Comparison of ENCODE assay signal across 7 mouse cellular contexts in genomic region chr13:56609103-56609856, GRCm38 (mm10). TPM values are rescaled to one million over a fixed set of nuclear protein-coding genes. Genes with fewer than 3 reads are reported as not detected.
DNase-seq lines count a peak whose midpoint lies in the region; ATAC-seq and TF ChIP-seq lines count a peak whose summit lies in the region.

Tgfbi (plus strand) TSS chr13:56609523.

- no peak within 1 kb of the TSS for H3K27ac ChIP-seq in ES-E14 (ENCODE audit: insufficient read depth, low read depth, low read length, poor library complexity, severe bottlenecking)
- peak within 1 kb of the TSS; percentile 86 for H3K27ac ChIP-seq in forebrain, embryonic 10.5 days
- no peak within 1 kb of the TSS for H3K27ac ChIP-seq in heart, postnatal 0 days (ENCODE audit: low read depth)
- H3K27ac ChIP-seq in spleen, adult 2 months (ENCODE audit: insufficient read depth, low read length) = peak within 1 kb of the TSS; percentile 15; the same call in 1 of the 2 replicates

- H3K4me2 ChIP-seq in heart, postnatal 0 days (ENCODE audit: low read depth, low read length) = peak within 1 kb of the TSS; percentile 87

- H3K27me3 ChIP-seq in forebrain, embryonic 10.5 days (ENCODE audit: poor library complexity, severe bottlenecking) = peaks cover 60% of the 10 kb centered on the region
- H3K27me3 ChIP-seq in heart, postnatal 0 days (ENCODE audit: control insufficient read depth, insufficient read depth, low read length) = peaks cover 36% of the 10 kb centered on the region
- 0 out of 2 replicates have a peak, but pooled peaks cover 3% of the 10 kb centered on the region for H3K27me3 ChIP-seq in spleen, adult 2 months (ENCODE audit: control insufficient read depth, insufficient read depth, low read length)

- TF ChIP-seq CTCF in heart, postnatal 0 days (IDR thresholded peaks at IDR 0.05; ENCODE audit: low read depth) = no peak
- no peak for TF ChIP-seq CTCF in spleen, adult 2 months (IDR thresholded peaks at IDR 0.05; ENCODE audit: extremely low read depth, insufficient read depth, insufficient read length, insufficient replicate concordance)

- H3K36me3 ChIP-seq in ES-E14 (ENCODE audit: control insufficient read depth, insufficient read depth, low read length, poor library complexity, severe bottlenecking) = no peaks in the 10 kb centered on the region
- no peaks in the 10 kb centered on the region for H3K36me3 ChIP-seq in forebrain, embryonic 10.5 days (replicated peaks)
- no peaks in the 10 kb centered on the region for H3K36me3 ChIP-seq in heart, postnatal 0 days (replicated peaks; ENCODE audit: control insufficient read depth, insufficient read depth, low read length)
- H3K36me3 ChIP-seq in spleen, adult 2 months (ENCODE audit: control insufficient read depth, insufficient read depth, low read length) = no peaks in the 10 kb centered on the region

- H3K9ac ChIP-seq in ES-E14 (ENCODE audit: insufficient read depth, low read depth, low read length, poor library complexity, severe bottlenecking) = peak within 1 kb of the TSS; percentile 32; the same call in 1 of the 2 replicates
- H3K9ac ChIP-seq in heart, postnatal 0 days (replicated peaks; ENCODE audit: low read depth, low read length) = peak within 1 kb of the TSS; percentile 51

- peaks cover 13% of the 10 kb centered on the region in 2 experiments for H3K4me1 ChIP-seq in ES-E14 (ENCODE audit: control insufficient read depth in 2 of 2, insufficient read depth in 2 of 2, low read length in 2 of 2, poor library complexity in 1 of 2)
- H3K4me1 ChIP-seq in forebrain, embryonic 10.5 days = peaks cover 73% of the 10 kb centered on the region
- H3K4me1 ChIP-seq in heart, postnatal 0 days (ENCODE audit: control insufficient read depth, insufficient read depth) = peaks cover 26% of the 10 kb centered on the region
- peaks cover 21% of the 10 kb centered on the region for H3K4me1 ChIP-seq in spleen, adult 2 months (ENCODE audit: control insufficient read depth, insufficient read depth, insufficient read length)

- H3K4me3 ChIP-seq in ES-E14 (ENCODE audit: insufficient read depth in 1 of 2, low read depth in 1 of 2, low read length in 2 of 2, poor library complexity in 1 of 2, severe bottlenecking in 1 of 2) = peak within 1 kb of the TSS; percentile 49 to 70
- peak within 1 kb of the TSS; percentile 67 for H3K4me3 ChIP-seq in forebrain, embryonic 10.5 days
- H3K4me3 ChIP-seq in heart, postnatal 0 days (ENCODE audit: low read depth, low read length) = peak within 1 kb of the TSS; percentile 54
- H3K4me3 ChIP-seq in spleen, adult 2 months (ENCODE audit: extremely low read depth, insufficient read depth, insufficient read length) = peak within 1 kb of the TSS; percentile 56

- in situ Hi-C loops in ES-E14 (cut with MboI; ENCODE audit: low sequenced_read_pairs in 2 of 2, unreplicated experiment in 2 of 2) = no loop called here

- no peak; the same call in 1 of the 2 replicates for TF ChIP-seq POLR2A in spleen, adult 2 months (IDR thresholded peaks at IDR 0.05; ENCODE audit: low read depth, low read length)

- no peaks in the 10 kb centered on the region for H3K9me3 ChIP-seq in ES-E14 (ENCODE audit: control insufficient read depth, insufficient read depth, low read depth, low read length)
- no peaks in the 10 kb centered on the region for H3K9me3 ChIP-seq in forebrain, embryonic 10.5 days
- H3K9me3 ChIP-seq in heart, postnatal 0 days (replicated peaks; ENCODE audit: control insufficient read depth, low read length) = no peaks in the 10 kb centered on the region

- 3% methylated on average over 36 of the region's 36 CpGs for WGBS in forebrain, embryonic 10.5 days
- 2% methylated on average over 34 of the region's 36 CpGs for WGBS in heart, postnatal 0 days
- WGBS in spleen, adult 2 months = 5% methylated on average over 32 of the region's 36 CpGs

- no peak for DNase-seq in ES-E14 (ENCODE audit: low read depth, low spot score)
- peak; percentile 54 to 63 for DNase-seq in adrenal gland, adult 18-20 months (ENCODE audit: low spot score in 2 of 2)
- peak; percentile 53 for DNase-seq in forebrain, embryonic 10.5 days (ENCODE audit: extremely low spot score, low spot score)
- DNase-seq in heart, postnatal 0 days (ENCODE audit: low spot score) = no peak
- peak; percentile 50 to 73 for DNase-seq in kidney, postnatal 36 days
- DNase-seq in spleen, adult 2 months (ENCODE audit: low read depth in 1 of 2, low spot score in 2 of 2) = peak in 1 of 2 experiments; percentile 41

- ATAC-seq in heart, postnatal 0 days (ENCODE audit: insufficient read depth, low read depth) = peak; percentile 39; the same call in 1 of the 2 replicates
- peak; percentile 68 for ATAC-seq in megakaryocyte, adult 5-6 weeks (ENCODE audit: poor library complexity, severe bottlenecking)

- no peak for TF ChIP-seq EP300 in heart, postnatal 0 days (IDR thresholded peaks at IDR 0.05; ENCODE audit: low read depth)

TF ChIP-seq in ES-E14, 5 proteins besides CTCF, POLR2A, EP300 and RAD21:
- no peak for TF ChIP-seq ZC3H11A (IDR thresholded peaks at IDR 0.05; ENCODE audit: borderline replicate concordance, low read depth, low read length)
TF ChIP-seq in ES-E14: peak in this region for 0.

RNA-seq across cellular contexts. Expression of gene Tgfbi, which starts in this region (rescaled TPM):
- total RNA-seq in ES-E14 (2012; rRNA removed) = 16.6 and 37.4 TPM in 2 replicates
- 10 to 100 TPM; 38.3 to 86.5 TPM for total RNA-seq in adrenal gland, adult 18-20 months (2021)
- 20.1 and 22.1 TPM in 2 replicates for polyA plus RNA-seq in forebrain, embryonic 10.5 days (2016; fragmentation: Nextera tagmentation; extraction: Ambion mirVana)
- total RNA-seq in heart, postnatal 0 days (2014; rRNA removed; ENCODE audit: low replicate concordance) = 31.3 and 43.1 TPM in 2 replicates
- 23.1 and 24.3 TPM in 2 replicates for polyA plus RNA-seq in heart, postnatal 0 days (2015; fragmentation: Nextera tagmentation; extraction: Ambion mirVana)
- total RNA-seq in megakaryocyte, adult 5-6 weeks (2015) = 321 and 326 TPM in 2 replicates
- 505 and 532 TPM in 2 replicates for total RNA-seq in megakaryocyte, adult 5-6 weeks (2017)
- polyA plus RNA-seq in spleen, adult 2 months (2012; rRNA removed) = 56.0 and 74.3 TPM in 2 replicates

Comparison
In these comparisons a context has a peak if more than half of its experiments do, and no peak if none do; other contexts are left out.
1. DNase-seq: peak in adrenal gland, adult 18-20 months (2 of 2), forebrain, embryonic 10.5 days (single experiment) and kidney, postnatal 36 days (2 of 2); none in ES-E14 (single experiment) and heart, postnatal 0 days (single experiment).
2. H3K27ac ChIP-seq: peak in forebrain, embryonic 10.5 days (single experiment) and spleen, adult 2 months (single experiment); none in ES-E14 (single experiment) and heart, postnatal 0 days (single experiment).
3. Peak in every context shown above with its lines, with median percentiles within 50 percentile points of each other: H3K4me3 ChIP-seq.